Mouse (Mus musculus): ENCODE results near the gene Ddx25. TPM values are rescaled to one million over a fixed set of nuclear protein-coding genes. Genes with fewer than 3 reads are reported as not detected.

Gene Ddx25
- total RNA-seq, 1 experiment = 1.8 TPM

DNA sequence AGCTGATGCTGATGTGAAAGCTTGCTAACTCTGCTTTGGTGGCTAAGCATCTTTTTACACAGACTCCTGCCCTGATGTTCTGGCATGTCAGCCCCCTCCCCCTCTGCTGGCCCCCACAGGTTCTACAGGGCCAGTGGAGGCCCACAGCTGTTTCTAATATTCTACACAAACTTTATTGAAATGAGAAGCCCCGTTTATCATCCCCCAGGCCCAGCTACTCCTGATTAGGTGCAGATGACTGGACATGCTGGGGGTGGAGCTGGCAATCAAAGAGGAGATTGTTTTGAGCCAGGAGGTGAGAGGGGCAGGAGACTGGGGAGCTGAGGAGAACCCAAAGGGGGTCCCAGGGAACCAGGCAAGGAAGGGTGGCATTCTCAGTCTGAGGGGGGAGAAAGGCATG, 28.5 kb downstream of the Ddx25 start:
- Histone ChIP-seq H3K27ac (ENCODE audit: insufficient read depth, low read depth, low read length, poor library complexity, severe bottlenecking) (no peak overlapping the region), H3K9ac (ENCODE audit: insufficient read depth, low read depth, low read length, poor library complexity, severe bottlenecking) (no peak overlapping the region), H3K9me3 (ENCODE audit: control insufficient read depth, insufficient read depth, low read depth, low read length) (no peaks in the 10 kb centered on the region), H3K36me3 (ENCODE audit: control insufficient read depth, insufficient read depth, low read length, poor library complexity, severe bottlenecking) (no peaks in the 10 kb centered on the region), H3K4me3 (ENCODE audit: insufficient read depth in 1 of 2, low read depth in 1 of 2, low read length in 2 of 2, poor library complexity in 1 of 2, severe bottlenecking in 1 of 2) (no peak overlapping the region), H3K4me1 (ENCODE audit: control insufficient read depth in 2 of 2, insufficient read depth in 2 of 2, low read length in 2 of 2, poor library complexity in 1 of 2) (no peaks in the 10 kb centered on the region)
- DNase-seq (ENCODE audit: low read depth, low spot score) = no peak
- TF ChIP-seq CHD2 (IDR thresholded peaks at IDR 0.05; ENCODE audit: low read depth, low read length) (no peak), ZNF384 (IDR thresholded peaks at IDR 0.05; ENCODE audit: low read depth, low read length) (no peak), ZC3H11A (IDR thresholded peaks at IDR 0.05; ENCODE audit: borderline replicate concordance, low read depth, low read length) (no peak), HCFC1 (IDR thresholded peaks at IDR 0.05; ENCODE audit: borderline replicate concordance, insufficient read depth, low read length) (no peak), MAFK (IDR thresholded peaks at IDR 0.05; ENCODE audit: insufficient read depth, low read depth, low read length) (no peak)
- in situ Hi-C loops (cut with MboI; ENCODE audit: low sequenced_read_pairs in 2 of 2, unreplicated experiment in 2 of 2) = loop anchor here in 1 of 2 experiments (10.0 kb wide), 1 partner anchor 245 kb away; no protein-coding TSS in a partner anchor

DNA sequence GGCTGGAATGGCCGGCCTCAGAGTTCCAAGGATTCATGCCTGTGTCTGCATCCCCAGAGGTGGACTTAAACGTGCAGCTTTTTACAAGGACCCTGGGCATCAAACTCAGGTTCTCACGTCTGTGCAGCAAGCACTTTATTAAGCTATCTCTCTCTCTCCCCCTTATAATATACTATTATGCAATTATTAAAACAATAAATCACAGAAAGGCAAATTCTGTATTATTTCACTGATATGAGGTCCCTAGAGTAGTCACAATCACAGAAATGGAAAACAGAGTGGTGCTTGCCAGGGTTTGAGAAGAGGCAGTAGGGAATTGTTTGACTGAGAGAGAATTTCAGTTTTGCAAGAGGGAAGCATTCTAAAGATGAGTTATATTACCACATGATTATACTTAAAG, 29.2 kb downstream of the Ddx25 start:
- TF ChIP-seq ZNF384 (IDR thresholded peaks at IDR 0.05; ENCODE audit: low read depth, low read length) = no peak
- TF ChIP-seq CHD2 (IDR thresholded peaks at IDR 0.05; ENCODE audit: low read depth, low read length) = no peak
- no peak for TF ChIP-seq HCFC1 (IDR thresholded peaks at IDR 0.05; ENCODE audit: borderline replicate concordance, insufficient read depth, low read length)
- TF ChIP-seq ZC3H11A (IDR thresholded peaks at IDR 0.05; ENCODE audit: borderline replicate concordance, low read depth, low read length) = no peak
- TF ChIP-seq MAFK (IDR thresholded peaks at IDR 0.05; ENCODE audit: insufficient read depth, low read depth, low read length) = no peak
- Histone ChIP-seq H3K36me3 (ENCODE audit: control insufficient read depth, insufficient read depth, low read length, poor library complexity, severe bottlenecking) (no peaks in the 10 kb centered on the region), H3K9ac (ENCODE audit: insufficient read depth, low read depth, low read length, poor library complexity, severe bottlenecking) (no peak overlapping the region), H3K27ac (ENCODE audit: insufficient read depth, low read depth, low read length, poor library complexity, severe bottlenecking) (no peak overlapping the region), H3K4me1 (ENCODE audit: control insufficient read depth in 2 of 2, insufficient read depth in 2 of 2, low read length in 2 of 2, poor library complexity in 1 of 2) (no peaks in the 10 kb centered on the region), H3K9me3 (ENCODE audit: control insufficient read depth, insufficient read depth, low read depth, low read length) (no peaks in the 10 kb centered on the region), H3K4me3 (ENCODE audit: insufficient read depth in 1 of 2, low read depth in 1 of 2, low read length in 2 of 2, poor library complexity in 1 of 2, severe bottlenecking in 1 of 2) (no peak overlapping the region)
- in situ Hi-C loops (cut with MboI; ENCODE audit: low sequenced_read_pairs in 2 of 2, unreplicated experiment in 2 of 2) = no loop called here
- DNase-seq (ENCODE audit: low read depth, low spot score) = no peak

DNA sequence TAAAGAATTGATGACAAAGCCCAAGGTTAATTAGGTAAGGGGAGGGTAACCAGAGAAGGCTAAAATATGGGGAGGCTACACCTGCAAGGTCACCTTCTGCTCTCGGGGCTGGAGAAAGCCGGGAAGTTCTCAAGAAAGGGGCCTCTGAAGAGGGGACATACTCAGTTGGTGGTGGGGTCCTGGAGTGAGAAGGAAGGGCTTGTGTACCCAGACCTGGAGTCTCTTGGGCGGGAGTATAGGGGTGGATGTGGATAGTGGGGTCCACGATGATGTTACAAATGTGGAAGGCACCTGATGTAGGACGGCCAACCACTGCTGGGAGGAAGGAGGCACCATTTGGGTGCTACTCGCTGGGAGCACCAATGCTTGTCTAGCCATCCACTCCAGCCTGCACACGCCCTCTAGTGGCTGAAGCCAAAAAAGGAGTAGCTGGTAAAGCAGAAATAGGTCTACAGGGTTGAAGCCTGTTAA, 34.4 kb downstream of the Ddx25 start:
- in situ Hi-C loops (cut with MboI; ENCODE audit: low sequenced_read_pairs in 2 of 2, unreplicated experiment in 2 of 2) = no loop called here
- TF ChIP-seq ZNF384 (IDR thresholded peaks at IDR 0.05; ENCODE audit: low read depth, low read length) (no peak), MAFK (IDR thresholded peaks at IDR 0.05; ENCODE audit: insufficient read depth, low read depth, low read length) (no peak), ZC3H11A (IDR thresholded peaks at IDR 0.05; ENCODE audit: borderline replicate concordance, low read depth, low read length) (peak; percentile 51; the same call in 1 of the 2 replicates), CHD2 (IDR thresholded peaks at IDR 0.05; ENCODE audit: low read depth, low read length) (no peak)
- H3K27ac ChIP-seq (ENCODE audit: insufficient read depth, low read depth, low read length, poor library complexity, severe bottlenecking) = no peak overlapping the region

DNA sequence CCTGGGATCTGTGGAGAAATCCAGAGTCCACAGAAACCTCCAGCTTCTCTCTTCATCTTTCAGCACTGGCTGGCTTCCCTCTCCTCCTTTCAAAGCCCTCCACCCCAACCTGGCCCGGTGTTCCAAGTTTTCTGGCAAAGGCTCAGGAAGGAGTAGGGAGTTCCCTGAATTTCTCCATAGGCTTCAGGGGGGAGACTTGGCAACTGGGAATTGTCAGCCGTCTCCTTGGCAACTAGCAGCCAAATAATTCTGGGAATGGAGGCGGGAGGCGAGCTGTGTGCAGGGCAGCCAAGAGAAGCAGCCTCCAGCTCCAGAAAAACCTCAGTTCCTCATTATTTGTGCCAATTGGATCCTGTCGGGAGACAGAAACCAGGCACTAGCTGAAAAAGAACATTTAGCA, 34.8 kb downstream of the Ddx25 start:
- in situ Hi-C loops (cut with MboI; ENCODE audit: low sequenced_read_pairs in 2 of 2, unreplicated experiment in 2 of 2) = no loop called here
- no peak overlapping the region for H3K9ac ChIP-seq (ENCODE audit: insufficient read depth, low read depth, low read length, poor library complexity, severe bottlenecking)
- H3K36me3 ChIP-seq (ENCODE audit: control insufficient read depth, insufficient read depth, low read length, poor library complexity, severe bottlenecking) = no peaks in the 10 kb centered on the region
- no peak overlapping the region for H3K27ac ChIP-seq (ENCODE audit: insufficient read depth, low read depth, low read length, poor library complexity, severe bottlenecking)
- TF ChIP-seq CHD2 (IDR thresholded peaks at IDR 0.05; ENCODE audit: low read depth, low read length) = no peak
- TF ChIP-seq ZNF384 (IDR thresholded peaks at IDR 0.05; ENCODE audit: low read depth, low read length) = no peak
- no peak for TF ChIP-seq ZC3H11A (IDR thresholded peaks at IDR 0.05; ENCODE audit: borderline replicate concordance, low read depth, low read length)
- no peak for TF ChIP-seq MAFK (IDR thresholded peaks at IDR 0.05; ENCODE audit: insufficient read depth, low read depth, low read length)
- TF ChIP-seq HCFC1 (IDR thresholded peaks at IDR 0.05; ENCODE audit: borderline replicate concordance, insufficient read depth, low read length) = no peak
- H3K9me3 ChIP-seq (ENCODE audit: control insufficient read depth, insufficient read depth, low read depth, low read length) = no peaks in the 10 kb centered on the region
- peak; percentile 4 for DNase-seq (ENCODE audit: low read depth, low spot score)
- H3K4me3 ChIP-seq (ENCODE audit: insufficient read depth in 1 of 2, low read depth in 1 of 2, low read length in 2 of 2, poor library complexity in 1 of 2, severe bottlenecking in 1 of 2) = no peak overlapping the region
- no peaks in the 10 kb centered on the region for H3K4me1 ChIP-seq (ENCODE audit: control insufficient read depth in 2 of 2, insufficient read depth in 2 of 2, low read length in 2 of 2, poor library complexity in 1 of 2)

More for the DNA sequence above, 34.4 kb downstream of the Ddx25 start:
- no peaks in the 10 kb centered on the region for H3K36me3 ChIP-seq (ENCODE audit: control insufficient read depth, insufficient read depth, low read length, poor library complexity, severe bottlenecking)
- H3K4me1 ChIP-seq (ENCODE audit: control insufficient read depth in 2 of 2, insufficient read depth in 2 of 2, low read length in 2 of 2, poor library complexity in 1 of 2) = no peaks in the 10 kb centered on the region
- DNase-seq (ENCODE audit: low read depth, low spot score) = peak; percentile 37
- H3K9ac ChIP-seq (ENCODE audit: insufficient read depth, low read depth, low read length, poor library complexity, severe bottlenecking) = no peak overlapping the region
- no peaks in the 10 kb centered on the region for H3K9me3 ChIP-seq (ENCODE audit: control insufficient read depth, insufficient read depth, low read depth, low read length)
- no peak overlapping the region for H3K4me3 ChIP-seq (ENCODE audit: insufficient read depth in 1 of 2, low read depth in 1 of 2, low read length in 2 of 2, poor library complexity in 1 of 2, severe bottlenecking in 1 of 2)

All from ES-E14 (cell line).